Mouse (Mus musculus) liver, embryonic 15.5 days (tissue): Measurements from ENCODE around the gene Dnttip1. TPM values are rescaled to one million over a fixed set of nuclear protein-coding genes. Genes with fewer than 3 reads are reported as not detected.

Experiments
- ATAC-seq: fragments of 200-750 bp; cut with Nextera tagmentation; 2 replicates; pipeline ENCODE4 v1.8.0; 2017; ENCODE audit warnings: moderate number of reproducible peaks, mild to moderate bottlenecking, moderate library complexity; ENCODE audit not compliant: insufficient read depth
- H3K27ac ChIP-seq: fragments of 300-500 bp; sonication (generic); replicated peaks from 2 replicates; pipeline ENCODE4 v1.5.1; 2015; ENCODE audit warnings: mild to moderate bottlenecking, inconsistent platforms
- H3K27me3 ChIP-seq: fragments of 300-500 bp; sonication (generic); 2 replicates; pipeline ENCODE4 v1.6.1; 2015; ENCODE audit warnings: mild to moderate bottlenecking, inconsistent platforms
- H3K36me3 ChIP-seq: fragments of 300-500 bp; sonication (generic); replicated peaks from 2 replicates; pipeline ENCODE4 v1.6.1; 2015; ENCODE audit warnings: moderate library complexity, mild to moderate bottlenecking, inconsistent platforms
- H3K4me1 ChIP-seq: fragments of 300-500 bp; sonication (generic); replicated peaks from 2 replicates; pipeline ENCODE4 v1.6.1; 2015; ENCODE audit warnings: inconsistent platforms
- H3K4me2 ChIP-seq: fragments of 300-500 bp; sonication (generic); 2 replicates; pipeline ENCODE4 v1.6.1; 2015; ENCODE audit warnings: moderate library complexity, mild to moderate bottlenecking, inconsistent platforms
- H3K4me3 ChIP-seq: fragments of 300-500 bp; sonication (generic); replicated peaks from 2 replicates; pipeline ENCODE4 v1.5.1; 2015; ENCODE audit warnings: mild to moderate bottlenecking, inconsistent platforms
- H3K9ac ChIP-seq: fragments of 300-500 bp; sonication (generic); 2 replicates; pipeline ENCODE4 v1.6.1; 2015; ENCODE audit warnings: moderate library complexity, mild to moderate bottlenecking, inconsistent platforms
- H3K9me3 ChIP-seq: fragments of 300-500 bp; sonication (generic); replicated peaks from 2 replicates; pipeline ENCODE4 v1.6.1; 2016; ENCODE audit warnings: inconsistent platforms
- WGBS: fragments of 180-500 bp; shearing (Covaris S2); methylation state at CpG from one replicate; pipeline ENCODE4 v1.1.7; 2015; ENCODE audit warnings: mixed read lengths; ENCODE audit not compliant: insufficient replicate concordance; 5-methylcytosine and 5-hydroxymethylcytosine counted together
- polyA plus RNA-seq: library from polyadenylated mRNA; unstranded; fragments of >200 nt; fragmentation: Nextera tagmentation; extraction: Ambion mirVana; gene quantifications from 2 replicates; pipeline ENCODE4 v1.2.1, GENCODE M21; 2015

The Dnttip1 gene
- polyA plus RNA-seq, 1 experiment from 2014 or later: 41.1 TPM

DNA sequence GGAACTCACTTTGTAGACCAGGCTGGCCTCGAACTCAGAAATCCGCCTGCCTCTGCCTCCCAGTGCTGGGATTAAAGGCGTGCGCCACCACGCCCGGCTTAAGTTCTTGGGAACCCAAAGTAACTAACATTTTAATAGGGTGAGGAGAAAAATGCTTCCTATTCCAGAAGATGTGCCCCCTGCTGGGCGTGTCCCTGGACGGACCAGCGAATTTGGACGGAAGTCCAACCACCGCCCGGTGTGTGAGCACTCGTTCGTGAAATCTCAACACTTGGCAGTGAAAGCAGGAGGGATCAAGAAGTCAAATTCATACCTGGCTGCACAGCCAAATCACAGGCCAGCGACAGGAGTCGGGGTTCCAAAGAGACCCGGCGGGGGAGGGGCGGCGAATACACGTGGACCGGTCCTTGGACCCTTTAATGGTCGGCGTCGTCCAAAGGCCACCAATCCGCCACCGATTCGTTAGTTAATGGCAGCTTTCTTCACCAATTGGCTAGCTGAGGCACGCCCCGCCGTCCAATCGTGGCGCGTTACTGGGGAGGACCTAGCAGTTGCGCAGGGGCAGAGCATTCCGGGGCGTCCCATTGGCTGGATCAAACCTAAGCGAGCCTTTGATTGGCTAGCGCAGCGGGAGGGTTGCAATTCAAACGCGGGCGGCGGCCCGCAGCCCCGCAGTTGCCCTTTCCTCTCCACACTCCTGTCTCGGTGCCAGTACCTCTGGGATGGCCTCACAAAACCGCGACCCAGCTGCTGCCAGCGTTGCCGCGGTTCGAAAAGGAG lies 23.7 kb downstream of the Dnttip1 start, which contains the start of gene Ube2c:
TSS of gene Ube2c (plus strand) at position 641 of the 780 bp plus-strand sequence.
- no peaks in the 10 kb centered on the region for H3K9me3 ChIP-seq
- peaks cover 75% of the 10 kb centered on the region for H3K36me3 ChIP-seq
- H3K27me3 ChIP-seq: no peaks in the 10 kb centered on the region
- peak within 1 kb of the TSS; percentile 82 for H3K4me2 ChIP-seq
- peaks cover 66% of the 10 kb centered on the region for H3K4me1 ChIP-seq
- H3K9ac ChIP-seq: peak within 1 kb of the TSS; percentile 98
- 1% methylated on average over 53 of the region's 53 CpGs for WGBS
- peak within 1 kb of the TSS; percentile 94 for H3K27ac ChIP-seq
- H3K4me3 ChIP-seq: peak within 1 kb of the TSS; percentile 93
- ATAC-seq: peak; percentile 96

DNA sequence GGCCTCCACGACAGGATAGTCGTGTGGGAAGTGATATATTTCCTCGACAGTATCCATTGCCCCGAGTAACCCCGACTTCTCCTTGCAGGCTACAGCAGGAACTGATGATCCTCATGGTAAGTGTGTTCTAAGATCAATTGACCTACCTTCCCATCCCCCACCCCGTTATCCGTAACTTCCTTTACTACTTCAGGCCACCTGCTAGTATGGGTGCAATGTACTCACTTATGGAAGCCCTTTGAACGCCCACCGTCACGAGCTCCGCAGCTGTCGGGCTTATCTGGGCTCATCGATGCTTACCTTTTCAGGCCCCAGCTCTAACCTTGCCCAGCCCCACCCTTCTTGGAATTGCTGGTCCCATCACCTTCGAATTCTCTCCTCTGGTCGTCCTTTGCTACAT lies 24.5 kb downstream of the Dnttip1 start:
- Histone ChIP-seq H3K36me3 (peaks cover 67% of the 10 kb centered on the region), H3K4me2 (peak overlapping the region; percentile 82), H3K4me3 (peak overlapping the region; percentile 93), H3K4me1 (peaks cover 69% of the 10 kb centered on the region), H3K27me3 (0 out of 2 replicates have a peak, but pooled peaks cover 4% of the 10 kb centered on the region), H3K9ac (peak overlapping the region; percentile 98), H3K9me3 (no peaks in the 10 kb centered on the region), H3K27ac (peak overlapping the region; percentile 94)
- 1% methylated on average over 15 of the region's 15 CpGs for WGBS
- ATAC-seq: peak; percentile 6; the same call in 1 of the 2 replicates

DNA sequence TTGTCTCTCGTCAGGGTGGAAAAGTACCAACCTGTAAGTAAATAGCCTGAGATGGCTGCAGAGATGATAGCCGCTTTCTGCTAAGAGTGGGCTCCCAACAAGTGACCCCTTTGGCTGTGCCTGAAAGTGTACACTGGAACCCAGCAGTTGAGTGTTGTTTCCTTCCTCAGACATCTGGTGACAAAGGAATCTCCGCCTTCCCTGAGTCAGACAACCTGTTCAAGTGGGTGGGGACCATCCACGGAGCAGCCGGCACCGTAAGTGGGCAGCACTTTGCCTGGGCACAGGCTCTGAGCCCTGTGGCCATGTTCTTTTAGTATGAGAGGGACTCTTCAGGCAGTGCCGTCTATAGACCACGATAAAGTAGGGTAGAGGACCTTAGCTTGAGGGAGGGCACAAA lies 25.3 kb downstream of the Dnttip1 start:
- no peaks in the 10 kb centered on the region for H3K9me3 ChIP-seq
- H3K4me3 ChIP-seq: peak overlapping the region; percentile 93
- H3K4me1 ChIP-seq: peaks cover 67% of the 10 kb centered on the region
- H3K4me2 ChIP-seq: peak overlapping the region; percentile 82
- peak overlapping the region; percentile 98 for H3K9ac ChIP-seq
- H3K36me3 ChIP-seq: peaks cover 58% of the 10 kb centered on the region
- H3K27me3 ChIP-seq: peaks cover 7% of the 10 kb centered on the region; the same call in 1 of the 2 replicates
- H3K27ac ChIP-seq: peak overlapping the region; percentile 94
- ATAC-seq: no peak
- 54% methylated on average over 8 of the region's 8 CpGs for WGBS

DNA sequence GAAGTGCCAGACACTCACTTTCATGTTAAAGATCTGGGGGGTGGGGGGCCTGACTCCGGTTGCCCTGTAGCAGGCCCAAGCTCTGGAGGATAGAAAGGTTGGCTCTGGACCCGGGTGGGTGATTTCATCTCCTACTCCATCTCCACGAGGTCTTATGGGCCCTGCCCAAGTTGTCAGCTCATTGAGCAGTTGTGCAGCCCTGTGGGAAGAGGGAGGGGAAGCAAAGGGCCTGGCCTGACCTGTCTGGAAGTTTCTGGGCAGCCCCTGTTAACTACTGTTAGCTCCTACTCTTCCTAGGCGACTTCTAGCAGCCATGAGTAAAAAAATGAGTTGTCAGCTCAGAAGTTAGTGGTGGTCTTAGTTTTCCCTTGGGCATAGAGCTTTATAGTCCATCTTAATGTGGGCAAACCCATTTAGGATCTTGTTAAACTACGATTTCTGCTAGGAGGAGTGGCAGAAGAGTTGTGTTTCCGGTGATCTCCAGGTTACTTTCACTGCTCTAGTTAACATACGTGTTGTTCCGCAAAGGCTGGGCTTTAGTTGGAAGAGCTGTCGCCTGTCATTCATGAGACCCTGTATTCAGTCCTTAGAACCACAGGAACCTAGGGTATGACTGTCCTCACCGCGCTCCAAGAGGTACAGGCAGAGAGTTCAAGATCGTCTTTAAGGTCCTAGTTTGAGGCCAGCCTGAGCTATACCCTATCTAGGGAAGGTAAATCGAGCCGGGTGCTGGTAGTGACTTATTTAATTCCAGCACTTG lies 27.6 kb downstream of the Dnttip1 start:
- peak overlapping the region; percentile 53 for H3K9ac ChIP-seq

DNA sequence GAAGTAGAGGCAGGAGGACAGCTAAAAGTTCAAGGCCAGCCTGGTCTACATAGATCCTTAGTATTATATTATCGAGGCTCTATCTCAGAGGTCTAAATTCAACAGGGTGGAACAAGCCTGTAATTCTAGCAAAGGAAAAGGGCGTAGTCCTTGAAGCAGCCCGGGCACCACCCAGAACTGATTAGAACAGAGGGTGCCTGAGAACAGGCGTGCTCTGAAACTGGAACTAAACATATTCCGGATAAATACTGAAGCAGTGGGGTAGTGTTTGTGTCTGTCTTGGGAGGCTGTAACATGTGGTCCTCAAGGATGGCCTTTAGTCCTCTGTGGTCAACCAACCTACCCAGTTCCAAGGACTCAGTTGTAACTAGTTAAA lies 28.2 kb downstream of the Dnttip1 start:
- H3K27ac ChIP-seq: peak overlapping the region; percentile 94
- peaks cover 35% of the 10 kb centered on the region for H3K36me3 ChIP-seq
- peak; percentile 43 for ATAC-seq
- H3K9ac ChIP-seq: peak overlapping the region; percentile 53
- H3K9me3 ChIP-seq: no peaks in the 10 kb centered on the region
- WGBS: 12% methylated on average over 5 of the region's 5 CpGs
- peak overlapping the region; percentile 82 for H3K4me2 ChIP-seq
- peak overlapping the region; percentile 93 for H3K4me3 ChIP-seq
- H3K4me1 ChIP-seq: peaks cover 52% of the 10 kb centered on the region
- H3K27me3 ChIP-seq: peaks cover 36% of the 10 kb centered on the region

More for the DNA sequence above, 27.6 kb downstream of the Dnttip1 start:
- Histone ChIP-seq H3K36me3 (peaks cover 36% of the 10 kb centered on the region), H3K27me3 (peaks cover 30% of the 10 kb centered on the region), H3K4me3 (peak overlapping the region; percentile 93), H3K27ac (peak overlapping the region; percentile 94), H3K4me1 (peaks cover 56% of the 10 kb centered on the region), H3K4me2 (peak overlapping the region; percentile 82), H3K9me3 (no peaks in the 10 kb centered on the region)
- WGBS: 61% methylated on average over 14 of the region's 14 CpGs
- ATAC-seq: no peak

DNA sequence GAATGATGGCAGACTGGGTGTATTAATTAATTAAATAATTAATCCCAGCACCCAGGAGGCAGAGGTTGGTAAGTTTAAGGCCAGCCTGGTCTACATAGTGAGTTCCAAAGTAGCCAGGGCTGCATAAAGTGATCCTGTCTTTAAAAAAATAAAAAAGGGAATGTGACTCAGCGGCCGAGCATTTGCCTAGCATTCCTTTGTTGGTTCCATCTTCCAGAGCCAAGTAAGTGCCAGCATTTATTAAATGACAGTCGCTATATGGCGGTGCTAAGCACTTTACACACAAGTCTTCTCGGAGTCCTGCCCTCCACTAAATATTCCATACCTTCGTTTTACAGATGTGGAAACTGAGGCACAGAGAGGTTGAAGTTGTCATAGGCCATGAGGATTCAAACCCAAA lies 30.3 kb downstream of the Dnttip1 start:
- Histone ChIP-seq H3K4me2 (no peak overlapping the region), H3K9me3 (no peaks in the 10 kb centered on the region), H3K36me3 (peaks cover 27% of the 10 kb centered on the region), H3K4me3 (no peak overlapping the region), H3K27me3 (peaks cover 55% of the 10 kb centered on the region), H3K9ac (no peak overlapping the region), H3K27ac (no peak overlapping the region), H3K4me1 (peaks cover 40% of the 10 kb centered on the region)
- ATAC-seq: no peak
- WGBS: 77% methylated on average over 6 of the region's 6 CpGs

DNA sequence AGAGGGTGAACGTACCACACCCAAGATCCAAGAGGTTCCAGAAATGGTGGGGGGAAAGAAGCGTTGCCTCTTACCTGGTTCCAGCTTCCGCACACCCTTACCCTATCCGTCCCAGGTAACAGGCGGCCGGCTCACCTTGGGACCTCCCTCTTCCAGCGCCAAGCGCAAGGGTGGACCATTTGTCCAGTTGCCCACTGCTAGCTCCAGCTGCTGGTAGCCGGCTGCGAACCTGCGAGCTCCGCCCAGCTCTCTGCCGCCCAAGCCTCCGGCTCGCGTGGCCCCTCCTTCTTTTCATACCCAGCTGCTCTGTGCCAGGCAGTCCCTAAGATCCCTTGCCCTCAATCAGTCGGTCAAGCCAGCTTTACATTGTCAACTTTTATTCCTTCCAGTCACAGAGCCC lies 31.0 kb downstream of the Dnttip1 start:
- ATAC-seq: no peak

DNA sequence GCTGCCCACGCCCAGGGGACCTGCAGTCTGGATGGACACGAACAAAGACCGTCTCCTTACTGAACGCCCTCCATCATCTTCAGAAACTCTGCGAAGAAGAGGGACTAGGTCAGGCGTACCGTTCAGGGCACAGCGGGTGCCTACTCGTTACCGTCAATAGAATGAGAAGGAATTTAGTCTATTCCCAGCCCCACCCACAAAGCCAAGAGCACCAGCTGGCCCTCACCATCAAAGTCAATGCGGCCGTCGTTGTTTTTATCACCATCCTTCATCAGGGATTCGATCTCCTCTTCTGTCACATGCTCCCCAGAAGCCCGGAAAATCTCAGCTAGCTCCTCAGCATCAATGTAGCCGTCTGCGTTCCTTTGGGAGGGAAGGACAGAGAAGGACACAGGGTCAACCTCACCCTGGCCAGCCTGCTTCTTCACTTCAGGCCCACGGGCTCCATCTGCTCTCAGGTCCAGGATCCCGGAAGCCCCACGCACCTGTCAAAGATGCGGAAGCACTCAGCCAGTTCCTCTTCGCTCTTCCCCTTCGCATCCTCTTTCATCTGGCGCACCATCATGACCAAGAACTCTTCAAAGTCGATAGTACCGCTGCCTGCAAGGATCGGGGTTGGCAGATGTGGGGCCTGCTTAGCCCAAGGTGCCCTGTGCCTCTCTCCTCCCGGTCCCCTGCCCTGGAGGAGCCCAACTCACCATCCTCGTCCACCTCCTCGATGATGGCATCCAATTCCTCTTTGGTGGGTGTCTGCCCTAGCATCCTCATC lies 31.6 kb downstream of the Dnttip1 start:
- 69% methylated on average over 30 of the region's 30 CpGs for WGBS
- no peak overlapping the region for H3K27ac ChIP-seq
- no peak overlapping the region for H3K9ac ChIP-seq
- peaks cover 28% of the 10 kb centered on the region for H3K4me1 ChIP-seq
- ATAC-seq: no peak
- peaks cover 58% of the 10 kb centered on the region for H3K27me3 ChIP-seq
- H3K4me3 ChIP-seq: no peak overlapping the region
- peaks cover 14% of the 10 kb centered on the region for H3K36me3 ChIP-seq
- H3K4me2 ChIP-seq: no peak overlapping the region
- no peaks in the 10 kb centered on the region for H3K9me3 ChIP-seq

More for the DNA sequence above, 31.0 kb downstream of the Dnttip1 start:
- Histone ChIP-seq H3K36me3 (peaks cover 20% of the 10 kb centered on the region), H3K4me2 (no peak overlapping the region), H3K27ac (no peak overlapping the region), H3K9ac (no peak overlapping the region), H3K27me3 (peaks cover 57% of the 10 kb centered on the region), H3K9me3 (no peaks in the 10 kb centered on the region), H3K4me1 (peaks cover 34% of the 10 kb centered on the region), H3K4me3 (no peak overlapping the region)
- WGBS: 55% methylated on average over 17 of the region's 17 CpGs

DNA sequence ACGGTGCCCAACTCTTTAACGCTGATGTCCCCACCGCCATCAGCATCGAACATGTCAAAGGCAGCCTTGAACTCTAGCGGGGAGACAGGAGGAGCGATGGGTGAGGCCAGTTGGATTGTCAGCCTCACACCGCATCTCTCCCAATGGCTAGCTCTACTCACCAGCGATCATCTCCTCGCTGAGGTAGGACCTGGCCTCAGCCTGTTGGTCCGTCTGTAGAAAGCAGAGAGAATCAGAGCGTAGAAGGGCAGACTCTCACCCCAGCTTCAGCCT lies 32.2 kb downstream of the Dnttip1 start:
- Histone ChIP-seq H3K4me3 (no peak overlapping the region), H3K4me2 (no peak overlapping the region), H3K4me1 (peaks cover 22% of the 10 kb centered on the region), H3K9ac (no peak overlapping the region), H3K27me3 (peaks cover 62% of the 10 kb centered on the region), H3K27ac (no peak overlapping the region), H3K9me3 (no peaks in the 10 kb centered on the region), H3K36me3 (peaks cover 9% of the 10 kb centered on the region)
- WGBS: 82% methylated on average over 11 of the region's 11 CpGs
- no peak for ATAC-seq

DNA sequence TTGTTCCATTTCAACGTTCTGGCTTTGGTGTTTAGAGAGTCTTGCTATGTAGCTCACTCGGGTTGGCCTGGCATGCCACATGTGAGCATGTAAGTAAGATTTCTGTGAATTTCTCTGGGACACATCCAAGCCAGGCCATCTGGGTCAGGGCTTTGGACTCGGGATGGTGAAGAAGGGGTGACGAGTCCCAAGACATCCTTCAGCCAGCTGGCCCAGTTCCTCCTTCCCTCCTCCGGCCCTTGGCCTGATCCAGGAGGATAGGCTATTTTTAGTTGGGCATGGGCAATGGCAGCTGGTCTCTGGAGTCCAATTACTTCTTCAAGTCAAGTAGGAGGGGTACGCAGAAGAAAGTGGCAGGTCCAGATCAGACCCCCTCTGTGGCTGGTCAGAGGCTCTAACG lies 33.0 kb downstream of the Dnttip1 start:
- H3K27ac ChIP-seq: no peak overlapping the region
- no peak overlapping the region for H3K4me2 ChIP-seq
- H3K4me1 ChIP-seq: peaks cover 14% of the 10 kb centered on the region
- H3K9ac ChIP-seq: no peak overlapping the region
- WGBS: 73% methylated on average over 7 of the region's 7 CpGs
- ATAC-seq: no peak
- H3K36me3 ChIP-seq: 0 out of 2 replicates have a peak, but pooled peaks cover under 1% of the 10 kb centered on the region
- no peaks in the 10 kb centered on the region for H3K9me3 ChIP-seq
- peaks cover 66% of the 10 kb centered on the region for H3K27me3 ChIP-seq
- no peak overlapping the region for H3K4me3 ChIP-seq
